Mouse (Mus musculus) hindbrain, postnatal 0 days (tissue): ENCODE measurements around the gene Sypl. TPM values are rescaled to one million over a fixed set of nuclear protein-coding genes. Genes with fewer than 3 reads are reported as not detected.
A peak's percentile ranks its signal among the peaks of the same experiment; 100 is the strongest.
"Not testable (repeated sequence)": the region's sequence is repeated elsewhere in the genome, so short reads cannot be mapped to it uniquely, and the experiment has no call there.

ENCODE experiments used
- ATAC-seq: fragments of 200-750 bp; cut with Nextera tagmentation; 2 replicates; pipeline ENCODE4 v1.8.0; 2017; ENCODE audit warnings: mild to moderate bottlenecking, moderate TSS enrichment, moderate library complexity
- DNase-seq: peaks from one replicate; pipeline ENCODE4 v3.0.0-alpha.2; 2015; ENCODE audit warnings: low spot score
- H3K27ac ChIP-seq: fragments of 300-500 bp; sonication (generic); 2 replicates; pipeline ENCODE4 v1.5.1; 2014; ENCODE audit warnings: mild to moderate bottlenecking
- H3K27me3 ChIP-seq: fragments of 300-500 bp; sonication (generic); 2 replicates; pipeline ENCODE4 v1.6.1; 2014; ENCODE audit warnings: low read length, mixed read lengths; ENCODE audit not compliant: insufficient read depth
- H3K36me3 ChIP-seq: fragments of 300-500 bp; sonication (generic); 2 replicates; pipeline ENCODE4 v1.6.1; 2014; ENCODE audit warnings: low read length, mixed read lengths; ENCODE audit not compliant: insufficient read depth
- H3K4me1 ChIP-seq: fragments of 300-500 bp; sonication (generic); 2 replicates; pipeline ENCODE4 v1.6.1; 2014; ENCODE audit warnings: antibody characterized with exemption, low read length, mixed read lengths; ENCODE audit not compliant: insufficient read depth
- H3K4me2 ChIP-seq: fragments of 300-500 bp; sonication (generic); 2 replicates; pipeline ENCODE4 v1.6.1; 2014; ENCODE audit warnings: low read depth, mild to moderate bottlenecking, low read length, moderate library complexity, mixed read lengths
- H3K4me3 ChIP-seq: fragments of 300-500 bp; sonication (generic); 2 replicates; pipeline ENCODE4 v1.5.1; 2014; ENCODE audit warnings: low read length
- H3K9ac ChIP-seq: fragments of 300-500 bp; sonication (generic); replicated peaks from 2 replicates; pipeline ENCODE4 v1.6.1; 2014; ENCODE audit warnings: mild to moderate bottlenecking, low read length, moderate library complexity, mixed read lengths
- H3K9me3 ChIP-seq: fragments of 300-500 bp; sonication (generic); 2 replicates; pipeline ENCODE4 v1.6.1; 2016; ENCODE audit warnings: low read length, mixed read lengths
- CTCF ChIP-seq: IDR thresholded peaks from 2 replicates; pipeline ENCODE4 v1.5.1; 2016; ENCODE audit warnings: antibody characterized with exemption, control low read depth, low read depth
- WGBS: fragments of 180-500 bp; shearing (Covaris S2); extraction: QIAGEN DNeasy Blood & Tissue Kit; methylation state at CpG from one replicate; pipeline ENCODE4 v1.1.7; 2014; 5-methylcytosine and 5-hydroxymethylcytosine counted together
- polyA plus RNA-seq: library from polyadenylated mRNA; unstranded; fragments of >200 nt; fragmentation: Nextera tagmentation; extraction: Ambion mirVana; gene quantifications from 2 replicates; pipeline ENCODE4 v1.2.1, GENCODE M21; 2015
- total RNA-seq: library from RNA; depleted of rRNA; stranded (reverse); fragments of >200 nt; gene quantifications from 2 replicates; pipeline ENCODE4 v1.2.3, GENCODE M21; 2014

Gene Sypl
- total and polyA plus RNA-seq, 2 experiments from 2014 or later, result 22.6 to 46.8 TPM

DNA sequence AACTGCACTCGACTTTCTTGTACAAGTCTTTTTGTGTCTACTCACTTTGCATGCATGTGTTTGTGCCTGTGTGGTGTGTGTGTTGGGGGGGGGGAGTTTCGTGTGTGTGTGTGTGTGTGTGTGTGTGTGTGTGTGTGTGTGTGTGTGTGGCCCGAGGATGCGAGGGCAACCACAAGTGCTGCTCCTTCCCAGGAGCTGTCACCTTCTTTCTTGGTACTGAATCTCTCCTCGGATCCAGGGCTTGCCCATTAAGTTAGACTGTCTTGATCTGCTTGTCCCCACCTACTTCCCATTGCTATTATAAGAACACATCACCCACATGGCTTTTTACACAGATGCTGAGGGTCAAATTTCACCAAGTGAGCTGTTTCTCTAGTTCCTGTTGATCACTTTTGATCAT lies 45.1 kb downstream of the Sypl start:
- no peak overlapping the region for H3K9ac ChIP-seq
- H3K4me3 ChIP-seq, result no peak overlapping the region
- no peaks in the 10 kb centered on the region for H3K4me1 ChIP-seq
- no peaks in the 10 kb centered on the region for H3K9me3 ChIP-seq
- no peak overlapping the region for H3K4me2 ChIP-seq
- H3K27me3 ChIP-seq, result no peaks in the 10 kb centered on the region
- 77% methylated on average over 5 of the region's 5 CpGs for WGBS
- DNase-seq, result no peak
- no peaks in the 10 kb centered on the region for H3K36me3 ChIP-seq
- TF ChIP-seq CTCF, result no peak
- no peak for ATAC-seq
- H3K27ac ChIP-seq, result no peak overlapping the region

DNA sequence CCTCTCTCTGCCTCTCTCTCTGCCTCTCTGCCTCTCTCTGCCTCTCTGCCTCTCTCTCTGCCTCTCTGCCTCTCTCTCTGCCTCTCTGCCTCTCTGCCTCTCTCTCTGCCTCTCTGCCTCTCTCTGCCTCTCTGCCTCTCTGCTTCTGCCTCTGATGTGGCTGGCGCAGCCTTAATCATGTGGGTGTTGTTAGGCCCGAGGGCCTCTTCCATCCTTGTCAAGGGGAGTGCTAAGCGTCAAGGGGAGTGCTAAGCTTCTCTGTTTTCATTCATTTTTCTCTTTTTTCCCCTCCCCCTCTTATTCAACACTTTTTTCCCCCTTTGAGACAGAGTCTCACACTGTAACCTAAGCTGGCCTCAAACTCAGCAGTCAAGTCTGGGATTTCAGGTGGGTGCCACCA lies 46.1 kb downstream of the Sypl start:
- H3K9me3 ChIP-seq, H3K4me2 ChIP-seq, H3K27ac ChIP-seq, H3K9ac ChIP-seq, H3K36me3 ChIP-seq, H3K4me1 ChIP-seq, DNase-seq, H3K4me3 ChIP-seq, ATAC-seq, H3K27me3 ChIP-seq: not testable (repeated sequence)
- WGBS, result 52% methylated on average over 3 of the region's 3 CpGs

DNA sequence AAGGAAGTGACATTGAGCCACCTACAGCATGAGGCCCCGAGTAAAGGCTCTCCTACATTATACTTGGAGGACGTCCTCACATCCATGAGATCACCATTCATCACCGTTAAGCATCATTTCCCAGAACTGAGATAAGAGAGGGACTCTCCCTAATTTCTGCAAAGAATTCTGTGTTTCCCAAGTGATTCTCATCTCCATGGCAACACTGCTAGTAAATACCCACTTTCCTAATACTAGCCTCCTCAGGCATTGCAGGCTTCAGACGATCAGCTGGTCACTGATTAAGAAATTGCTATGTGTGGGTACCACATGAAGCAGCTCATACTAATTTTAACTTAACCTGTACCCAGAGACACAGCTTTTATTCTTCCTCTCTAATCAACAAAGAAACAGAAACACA lies 46.7 kb downstream of the Sypl start:
- H3K27me3 ChIP-seq, result no peaks in the 10 kb centered on the region
- H3K4me1 ChIP-seq, result no peaks in the 10 kb centered on the region
- no peak overlapping the region for H3K27ac ChIP-seq
- no peak overlapping the region for H3K4me3 ChIP-seq
- H3K9ac ChIP-seq, result no peak overlapping the region
- peak; percentile 28; the same call in 1 of the 2 replicates for ATAC-seq
- WGBS, result 57% methylated on average over 4 of the region's 4 CpGs
- no peak for DNase-seq
- no peaks in the 10 kb centered on the region for H3K36me3 ChIP-seq
- TF ChIP-seq CTCF, result no peak
- H3K4me2 ChIP-seq, result no peak overlapping the region
- no peaks in the 10 kb centered on the region for H3K9me3 ChIP-seq

DNA sequence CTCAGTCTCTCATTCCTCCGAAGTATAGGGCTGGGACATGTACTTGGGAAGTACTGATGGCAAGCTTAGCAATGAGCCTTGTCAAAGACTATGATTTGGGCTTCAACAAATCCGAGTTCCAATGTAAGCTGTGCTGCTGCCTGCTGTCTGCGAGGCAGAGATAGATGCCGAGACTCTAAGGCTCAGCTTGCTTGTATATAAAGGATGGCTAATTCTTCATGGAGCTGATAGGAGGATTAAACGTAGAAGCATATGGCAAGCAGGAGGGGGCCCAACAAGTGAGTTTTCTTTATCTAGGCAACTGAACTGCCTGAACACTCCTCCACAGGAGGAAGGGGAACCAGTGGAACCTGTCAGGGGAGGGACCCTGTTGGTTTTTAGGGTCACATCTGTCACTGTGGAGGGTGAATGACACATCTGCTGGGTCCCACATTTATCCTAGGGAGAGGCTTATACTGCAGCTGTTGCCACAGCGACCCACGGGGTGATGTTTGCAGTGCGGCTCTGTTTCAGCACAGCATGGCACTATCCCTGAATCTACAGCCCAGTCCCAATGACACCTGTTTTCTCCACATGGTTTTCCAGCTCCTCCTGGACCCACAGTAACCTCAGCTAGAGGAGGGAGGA lies 49.8 kb downstream of the Sypl start:
- WGBS, result 50% methylated on average over 8 of the region's 8 CpGs
- 0 out of 2 replicates have a peak, but pooled peaks have one; percentile 19 for ATAC-seq

DNA sequence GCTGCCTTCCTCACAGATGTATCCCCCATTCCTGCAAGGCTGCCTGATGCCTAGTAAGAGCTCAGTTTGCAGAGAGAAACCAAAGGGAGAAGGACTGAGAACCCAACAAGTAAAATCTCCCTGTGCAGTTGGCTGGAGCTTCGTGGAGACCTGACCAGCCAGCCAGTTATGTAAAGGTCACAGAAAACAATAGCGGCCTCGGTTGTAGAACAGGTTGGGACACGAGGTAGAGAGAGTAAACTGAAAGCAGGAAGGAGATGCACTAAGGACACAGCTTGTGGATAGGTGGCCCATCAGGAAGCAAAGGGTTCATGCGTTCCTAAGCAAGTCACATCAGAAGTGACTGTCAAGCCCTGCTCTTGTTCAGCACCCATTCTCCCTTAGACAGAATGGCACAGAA lies 52.2 kb downstream of the Sypl start:
- Histone ChIP-seq H3K9me3 (no peaks in the 10 kb centered on the region), H3K4me3 (no peak overlapping the region), H3K4me1 (no peaks in the 10 kb centered on the region), H3K27me3 (no peaks in the 10 kb centered on the region), H3K4me2 (no peak overlapping the region), H3K36me3 (no peaks in the 10 kb centered on the region), H3K27ac (no peak overlapping the region), H3K9ac (no peak overlapping the region)
- ATAC-seq (no peak), DNase-seq (no peak)
- no peak for TF ChIP-seq CTCF
- 83% methylated on average over 5 of the region's 5 CpGs for WGBS

More for the DNA sequence above, 49.8 kb downstream of the Sypl start:
- no peaks in the 10 kb centered on the region for H3K36me3 ChIP-seq
- no peak for DNase-seq
- no peak overlapping the region for H3K27ac ChIP-seq
- H3K4me3 ChIP-seq, result no peak overlapping the region
- H3K9me3 ChIP-seq, result no peaks in the 10 kb centered on the region
- no peak overlapping the region for H3K4me2 ChIP-seq
- H3K4me1 ChIP-seq, result no peaks in the 10 kb centered on the region
- TF ChIP-seq CTCF, result no peak
- H3K9ac ChIP-seq, result no peak overlapping the region
- H3K27me3 ChIP-seq, result no peaks in the 10 kb centered on the region

DNA sequence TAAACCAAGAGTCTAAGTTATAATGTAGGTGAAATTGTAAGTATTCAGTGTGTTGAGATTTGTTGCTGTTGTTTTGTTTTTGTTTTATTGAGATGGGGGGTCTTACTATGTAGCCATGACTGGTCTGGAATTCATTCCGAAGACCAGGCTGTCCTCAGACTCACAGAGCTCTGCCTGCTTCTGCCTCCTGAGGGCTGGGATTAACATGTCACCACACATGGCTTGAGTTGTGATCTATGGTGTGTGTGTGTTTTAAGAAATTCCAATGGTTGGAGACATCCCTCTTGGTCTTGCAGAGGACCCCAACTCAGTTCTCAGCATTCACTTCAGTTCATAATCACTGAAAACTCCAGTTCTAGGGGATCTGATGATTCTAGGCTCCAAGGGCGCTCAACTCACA lies 53.5 kb downstream of the Sypl start:
- 91% methylated on average over 2 of the region's 2 CpGs for WGBS
- DNase-seq (no peak), ATAC-seq (no peak)
- Histone ChIP-seq H3K4me3 (no peak overlapping the region), H3K4me2 (no peak overlapping the region), H3K27ac (no peak overlapping the region), H3K36me3 (no peaks in the 10 kb centered on the region), H3K4me1 (no peaks in the 10 kb centered on the region), H3K9me3 (no peaks in the 10 kb centered on the region), H3K27me3 (no peaks in the 10 kb centered on the region), H3K9ac (no peak overlapping the region)
- TF ChIP-seq CTCF, result no peak

DNA sequence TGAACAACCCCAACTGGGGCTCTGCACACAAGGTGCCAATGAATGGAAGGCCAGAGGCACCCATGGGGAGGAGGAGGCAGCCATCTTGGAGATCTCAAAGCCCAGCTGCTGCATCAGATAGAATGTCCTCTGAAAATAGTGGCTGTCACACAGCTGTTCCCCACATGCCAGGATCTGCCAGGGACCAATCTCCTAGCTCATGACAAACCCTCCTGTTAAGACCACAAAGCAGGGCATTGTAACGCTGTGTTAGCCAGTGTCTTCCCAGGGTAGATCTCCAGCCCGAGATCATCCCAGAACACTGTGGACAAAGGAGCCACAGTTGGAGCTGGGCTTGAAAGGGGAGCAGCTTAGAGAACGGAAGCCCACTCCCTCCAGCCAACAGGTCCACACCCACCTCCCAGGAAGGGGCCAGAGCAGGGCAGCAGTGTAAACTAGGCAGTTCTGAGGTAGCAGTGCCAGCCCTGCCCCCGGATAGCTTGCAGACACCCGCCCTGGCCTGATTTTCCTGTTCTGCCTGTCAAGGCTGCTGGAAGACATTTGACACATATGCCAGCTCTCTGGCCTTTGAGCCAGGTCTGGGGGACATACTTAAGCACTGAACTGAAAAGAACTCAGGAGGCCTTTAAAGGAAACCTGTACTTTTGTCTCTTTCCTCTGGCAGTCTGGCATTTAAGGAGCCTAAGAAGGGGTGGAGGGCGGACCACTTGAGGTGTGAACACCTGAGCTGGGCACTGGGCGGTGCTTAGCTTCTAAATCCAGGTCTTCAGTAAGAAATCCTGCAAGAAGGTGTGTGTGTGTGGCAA lies 54.8 kb downstream of the Sypl start:
- Histone ChIP-seq H3K9me3 (no peaks in the 10 kb centered on the region), H3K4me1 (no peaks in the 10 kb centered on the region), H3K4me2 (no peak overlapping the region), H3K27ac (no peak overlapping the region), H3K9ac (no peak overlapping the region), H3K27me3 (no peaks in the 10 kb centered on the region), H3K36me3 (no peaks in the 10 kb centered on the region), H3K4me3 (no peak overlapping the region)
- DNase-seq (no peak), ATAC-seq (peak; percentile 72)
- WGBS, result 48% methylated on average over 7 of the region's 7 CpGs
- TF ChIP-seq CTCF, result no peak
